Mouse (Mus musculus) midbrain, postnatal 0 days (tissue): ENCODE data around the gene Nlrp6. TPM values are rescaled to one million over a fixed set of nuclear protein-coding genes. Genes with fewer than 3 reads are reported as not detected.

ENCODE experiments used
- ATAC-seq: fragments of 200-750 bp; cut with Nextera tagmentation; 2 replicates; pipeline ENCODE4 v1.8.0; 2017; ENCODE audit warnings: moderate number of reproducible peaks, mild to moderate bottlenecking, moderate TSS enrichment, moderate library complexity; ENCODE audit not compliant: low FRiP score
- DNase-seq: peaks from one replicate; pipeline ENCODE4 v3.0.0-alpha.2; 2015; ENCODE audit warnings: low spot score
- H3K27ac ChIP-seq: fragments of 300-500 bp; sonication (generic); 2 replicates; pipeline ENCODE4 v1.5.1; 2014; ENCODE audit warnings: low read depth, mild to moderate bottlenecking, low read length, mixed read lengths
- H3K27me3 ChIP-seq: fragments of 300-500 bp; sonication (generic); 2 replicates; pipeline ENCODE4 v1.6.1; 2014; ENCODE audit warnings: low read length, control low read depth, mixed read lengths; ENCODE audit not compliant: insufficient read depth
- H3K36me3 ChIP-seq: fragments of 300-500 bp; sonication (generic); 2 replicates; pipeline ENCODE4 v1.6.1; 2014; ENCODE audit warnings: low read length, control low read depth, mixed read lengths; ENCODE audit not compliant: insufficient read depth
- H3K4me1 ChIP-seq: fragments of 300-500 bp; sonication (generic); 2 replicates; pipeline ENCODE4 v1.6.1; 2014; ENCODE audit warnings: mild to moderate bottlenecking, control low read depth, antibody characterized with exemption, low read length, mixed read lengths; ENCODE audit not compliant: insufficient read depth
- H3K4me2 ChIP-seq: fragments of 300-500 bp; sonication (generic); 2 replicates; pipeline ENCODE4 v1.6.1; 2014; ENCODE audit warnings: low read depth, mild to moderate bottlenecking, low read length, mixed read lengths; ENCODE audit not compliant: poor library complexity, severe bottlenecking
- H3K4me3 ChIP-seq: fragments of 300-500 bp; sonication (generic); 2 replicates; pipeline ENCODE4 v1.5.1; 2014; ENCODE audit warnings: low read depth, mild to moderate bottlenecking, low read length, moderate library complexity
- H3K9ac ChIP-seq: fragments of 300-500 bp; sonication (generic); replicated peaks from 2 replicates; pipeline ENCODE4 v1.6.1; 2014; ENCODE audit warnings: mild to moderate bottlenecking, low read length, moderate library complexity, mixed read lengths; ENCODE audit not compliant: poor library complexity, severe bottlenecking
- H3K9me3 ChIP-seq: fragments of 300-500 bp; sonication (generic); 2 replicates; pipeline ENCODE4 v1.6.1; 2016; ENCODE audit warnings: low read length, control low read depth
- CTCF ChIP-seq: IDR thresholded peaks from 2 replicates; pipeline ENCODE4 v1.5.1; 2016; ENCODE audit warnings: antibody characterized with exemption, mild to moderate bottlenecking
- WGBS: fragments of 180-500 bp; shearing (Covaris S2); extraction: QIAGEN DNeasy Blood & Tissue Kit; methylation state at CpG from one replicate; pipeline ENCODE4 v1.1.7; 2014; 5-methylcytosine and 5-hydroxymethylcytosine counted together
- polyA plus RNA-seq: library from polyadenylated mRNA; unstranded; fragments of >200 nt; fragmentation: Nextera tagmentation; extraction: Ambion mirVana; gene quantifications from 2 replicates; pipeline ENCODE4 v1.2.1, GENCODE M21; 2015
- total RNA-seq: library from RNA; depleted of rRNA; stranded (reverse); fragments of >200 nt; gene quantifications from 2 replicates; pipeline ENCODE4 v1.2.3, GENCODE M21; 2014

Gene Nlrp6
- total and polyA plus RNA-seq, 2 experiments from 2014 or later: 0.82 to 0.99 TPM

DNA sequence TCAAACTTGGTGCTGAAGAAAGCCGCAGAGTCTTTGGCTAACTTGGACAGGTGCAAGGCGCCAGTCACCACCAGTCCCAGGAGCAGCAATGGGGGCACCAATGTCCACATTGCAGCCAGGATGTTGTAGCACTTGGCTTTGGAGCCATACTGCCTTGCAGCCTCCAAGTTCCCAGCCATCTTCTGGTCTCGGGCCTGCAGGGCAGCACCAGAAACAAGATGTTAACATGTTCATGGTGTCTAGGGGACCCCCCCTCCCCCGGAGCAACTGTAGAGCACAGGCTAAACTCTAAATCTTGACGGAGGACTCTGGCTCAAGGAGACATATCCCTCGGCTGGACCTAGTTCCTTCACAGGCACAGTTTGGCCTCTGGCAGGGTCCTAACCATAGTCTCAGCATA, 28.6 kb downstream of the Nlrp6 start:
- ATAC-seq: no peak
- no peaks in the 10 kb centered on the region for H3K36me3 ChIP-seq
- no peak overlapping the region for H3K9ac ChIP-seq
- TF ChIP-seq CTCF: no peak
- no peaks in the 10 kb centered on the region for H3K4me1 ChIP-seq
- no peaks in the 10 kb centered on the region for H3K9me3 ChIP-seq
- no peak overlapping the region for H3K27ac ChIP-seq
- no peaks in the 10 kb centered on the region for H3K27me3 ChIP-seq
- no peak for DNase-seq
- no peak overlapping the region for H3K4me2 ChIP-seq
- WGBS: 94% methylated on average over 6 of the region's 6 CpGs
- no peak overlapping the region for H3K4me3 ChIP-seq

- Histone ChIP-seq H3K4me2 (no peak within 1 kb of the TSS), H3K36me3 (no peaks in the 10 kb centered on the region), H3K9me3 (no peaks in the 10 kb centered on the region), H3K27me3 (no peaks in the 10 kb centered on the region), H3K27ac (no peak within 1 kb of the TSS), H3K4me3 (no peak within 1 kb of the TSS), H3K4me1 (no peaks in the 10 kb centered on the region), H3K9ac (no peak within 1 kb of the TSS)
- ATAC-seq (no peak), DNase-seq (no peak)
- WGBS: 80% methylated on average over 16 of the region's 16 CpGs
- TF ChIP-seq CTCF: no peak
These were observed 29.3 kb downstream of the Nlrp6 start, which contains the start of gene Ifitm5 for GRCm38 (mm10) chr7:140949824-140950530. Gene Ifitm5 (minus strand): TSS chr7:140950291.

GRCm38 (mm10) chr7:140951051-140951450, 30.3 kb downstream of the Nlrp6 start:
- no peak overlapping the region for H3K4me3 ChIP-seq
- H3K9ac ChIP-seq: no peak overlapping the region
- DNase-seq (no peak), ATAC-seq (no peak)
- H3K4me2 ChIP-seq: no peak overlapping the region
- no peak overlapping the region for H3K27ac ChIP-seq
- no peak for TF ChIP-seq CTCF
- no peaks in the 10 kb centered on the region for H3K36me3 ChIP-seq
- whole genome bisulfite sequencing: 54% methylated on average over 8 of the region's 8 CpGs
- H3K4me1 ChIP-seq: no peaks in the 10 kb centered on the region
- H3K27me3 ChIP-seq: no peaks in the 10 kb centered on the region
- H3K9me3 ChIP-seq: no peaks in the 10 kb centered on the region

- H3K9ac ChIP-seq: no peak overlapping the region
- DNase-seq (no peak), ATAC-seq (no peak)
- WGBS: 78% methylated on average over 6 of the region's 6 CpGs
- TF ChIP-seq CTCF: no peak
- H3K36me3 ChIP-seq: no peaks in the 10 kb centered on the region
- H3K27ac ChIP-seq: no peak overlapping the region
- no peak overlapping the region for H3K4me2 ChIP-seq
- H3K4me3 ChIP-seq: no peak overlapping the region
- no peaks in the 10 kb centered on the region for H3K9me3 ChIP-seq
- no peaks in the 10 kb centered on the region for H3K4me1 ChIP-seq
- no peaks in the 10 kb centered on the region for H3K27me3 ChIP-seq
These were observed 31.1 kb downstream of the Nlrp6 start for GRCm38 (mm10) chr7:140951765-140952164.

- no peak for DNase-seq
- Histone ChIP-seq H3K9me3 (no peaks in the 10 kb centered on the region), H3K4me3 (no peak overlapping the region), H3K27ac (no peak overlapping the region), H3K36me3 (no peaks in the 10 kb centered on the region), H3K9ac (no peak overlapping the region), H3K27me3 (no peaks in the 10 kb centered on the region), H3K4me1 (no peaks in the 10 kb centered on the region), H3K4me2 (no peak overlapping the region)
- ATAC-seq: no peak
- WGBS: 87% methylated on average over 7 of the region's 7 CpGs
- no peak for TF ChIP-seq CTCF
These were observed 31.7 kb downstream of the Nlrp6 start for GRCm38 (mm10) chr7:140952441-140952840.

GRCm38 (mm10) chr7:140953133-140953532, 32.4 kb downstream of the Nlrp6 start:
- H3K4me3 ChIP-seq: no peak overlapping the region
- no peak for DNase-seq

More at GRCm38 (mm10) chr7:140953133-140953532, 32.4 kb downstream of the Nlrp6 start:
- 84% methylated on average over 11 of the region's 11 CpGs for WGBS
- Histone ChIP-seq H3K4me2 (no peak overlapping the region), H3K4me1 (no peaks in the 10 kb centered on the region), H3K36me3 (no peaks in the 10 kb centered on the region), H3K27me3 (no peaks in the 10 kb centered on the region), H3K9ac (no peak overlapping the region), H3K27ac (no peak overlapping the region), H3K9me3 (no peaks in the 10 kb centered on the region)
- TF ChIP-seq CTCF: no peak
- no peak for ATAC-seq
